Mouse (Mus musculus) layer of hippocampus, postnatal 14 days (tissue): ENCODE measurements around the gene Mthfs. TPM values are rescaled to one million over a fixed set of nuclear protein-coding genes. Genes with fewer than 3 reads are reported as not detected.
"Not testable (repeated sequence)": the region's sequence is repeated elsewhere in the genome, so short reads cannot be mapped to it uniquely, and the experiment has no call there.

Experiments used
- DNase-seq, 2 experiments: peaks; one replicate each; pipeline ENCODE4 v3.0.0; 2021 to 2022; ENCODE audit warnings: low spot score in 2 of 2, mixed read lengths in 1 of 2
- long read RNA-seq, 2 experiments: library from polyadenylated mRNA; stranded (forward); transcript quantifications; one replicate each; pipeline ENCODE4 v2.0.0; 2021
- total RNA-seq, 2 experiments: library from RNA; stranded (reverse); gene quantifications; 2 replicates each; pipeline ENCODE4 v1.2.3; 2021

The Mthfs gene
- total RNA-seq = 10 to 100 TPM; 32.6 to 36.8 TPM
- long read RNA-seq, experiment 1, partial matches to known transcripts = 2 of 8 reads
- long read RNA-seq, experiment 1, other reads (novel, unspliced or antisense) = 4 of 8 reads
- long read RNA-seq, experiment 2, partial matches to known transcripts = 0 of 21 reads
- long read RNA-seq, experiment 2, other reads (novel, unspliced or antisense) = 15 of 21 reads

DNA sequence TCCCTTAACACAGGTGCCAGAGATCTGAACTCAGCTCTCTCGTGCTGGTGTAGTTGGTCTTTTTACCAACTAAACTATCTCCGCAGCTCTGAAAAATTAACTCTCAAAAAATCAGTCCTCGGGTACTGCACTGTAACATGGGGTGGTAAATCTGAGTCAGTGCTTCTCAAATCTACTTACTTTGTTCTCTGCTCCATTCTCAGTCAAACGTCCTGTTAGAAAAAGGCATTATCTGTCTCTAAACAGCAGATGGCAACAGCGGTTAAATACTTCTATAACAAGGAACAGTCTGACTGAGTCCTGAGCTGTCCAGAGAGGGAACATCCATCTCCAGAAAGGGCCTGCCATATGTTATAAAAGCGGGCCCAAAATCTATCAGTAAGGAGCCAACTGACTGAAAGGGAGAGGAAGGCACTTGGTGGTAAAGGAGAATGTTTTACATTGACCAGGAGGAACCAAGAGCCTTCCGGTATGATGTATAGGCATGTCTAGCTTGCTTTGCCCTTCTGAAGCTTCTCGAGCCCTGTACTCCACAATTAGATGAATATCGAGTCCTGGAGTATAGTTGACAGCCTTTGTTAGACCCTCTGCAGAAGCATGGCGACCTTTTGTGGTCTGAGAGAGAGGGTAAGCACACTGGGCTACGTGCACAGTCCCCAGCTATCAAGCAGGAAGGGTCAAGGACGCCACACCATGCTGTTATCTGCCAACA lies at the start of gene Mthfs:
Gene Mthfs, plus strand, starts transcription at position 324 of the 712 bp plus-strand sequence.
- DNase-seq = peak; percentile 28 to 44

DNA sequence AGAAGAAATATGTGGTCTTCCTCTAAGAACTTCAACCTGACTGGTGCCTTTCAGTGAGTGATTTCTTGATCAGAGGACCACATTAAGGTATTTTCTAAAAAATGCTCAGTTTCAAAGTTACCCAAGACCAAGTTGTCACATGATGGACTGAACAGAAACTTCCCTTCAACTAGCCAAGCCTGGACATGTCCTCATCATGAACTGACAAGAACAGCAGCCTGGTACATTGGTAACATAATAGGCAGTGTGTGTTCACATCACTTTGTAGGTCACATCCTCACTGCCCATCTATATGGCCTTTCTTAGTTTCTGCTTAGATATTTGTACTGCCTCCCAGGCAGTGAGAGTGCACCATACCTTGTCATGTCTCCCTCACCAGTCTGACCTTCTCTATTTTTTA lies 37.9 kb upstream of the Mthfs start:
- DNase-seq = not testable (repeated sequence)

DNA sequence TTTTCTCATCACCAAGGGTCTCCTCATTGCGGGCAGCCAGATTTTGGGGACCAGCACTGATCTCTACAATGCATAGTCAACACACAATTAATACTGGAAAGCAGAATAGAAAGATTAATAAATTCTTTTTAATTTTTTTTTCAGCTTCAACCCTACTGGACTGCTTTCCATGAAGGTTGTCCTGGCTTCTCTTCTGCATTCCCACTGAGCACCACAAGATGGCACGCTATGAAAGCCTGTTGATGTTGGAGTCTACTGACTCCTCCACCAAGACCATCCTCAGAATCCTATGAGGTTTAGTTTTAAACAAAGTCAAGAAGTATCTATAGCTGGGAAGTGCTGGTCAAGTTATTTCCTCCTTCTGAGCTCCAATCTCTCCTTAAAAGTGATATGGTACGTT lies 31.6 kb upstream of the Mthfs start:
- peak; percentile 53 to 75 for DNase-seq

DNA sequence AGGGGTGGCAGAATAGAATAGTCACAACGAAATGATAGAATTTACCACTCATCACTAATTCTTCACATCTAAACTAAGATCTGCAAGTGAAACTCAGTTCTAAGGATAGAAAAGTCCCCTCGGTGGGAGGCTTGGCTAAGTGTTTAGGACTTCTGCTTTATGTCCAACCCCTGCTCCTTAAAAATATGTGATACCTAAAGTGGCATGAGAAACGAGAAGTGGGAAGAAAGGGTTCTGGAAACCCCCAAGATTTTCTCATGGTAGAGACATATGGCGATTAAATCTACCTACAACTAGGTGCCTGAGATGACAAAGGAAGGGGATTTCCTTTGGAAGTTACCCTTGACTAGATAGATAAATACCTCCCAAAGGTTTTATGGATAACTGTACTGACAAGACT lies 31.0 kb upstream of the Mthfs start:
- not testable (repeated sequence) for DNase-seq

DNA sequence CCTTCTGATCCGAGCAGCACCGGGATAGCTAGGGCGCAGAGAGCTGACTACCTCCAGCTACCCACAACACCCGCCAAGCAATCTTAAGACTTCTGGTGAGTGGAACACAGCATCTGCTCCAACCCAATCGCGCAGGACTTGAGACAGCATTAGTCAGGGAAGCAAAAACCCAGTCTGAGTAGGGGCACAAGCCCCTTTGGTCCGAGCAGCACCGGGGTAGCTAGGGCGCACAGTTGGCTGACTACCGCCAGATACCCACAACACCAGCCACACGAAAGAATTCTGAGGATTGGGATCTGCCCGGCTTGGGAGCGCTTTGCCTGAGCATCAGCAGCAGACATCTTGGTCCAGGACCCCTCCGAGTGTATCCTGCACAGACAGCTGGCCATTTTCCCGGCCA lies 23.5 kb upstream of the Mthfs start:
- not testable (repeated sequence) for DNase-seq

DNA sequence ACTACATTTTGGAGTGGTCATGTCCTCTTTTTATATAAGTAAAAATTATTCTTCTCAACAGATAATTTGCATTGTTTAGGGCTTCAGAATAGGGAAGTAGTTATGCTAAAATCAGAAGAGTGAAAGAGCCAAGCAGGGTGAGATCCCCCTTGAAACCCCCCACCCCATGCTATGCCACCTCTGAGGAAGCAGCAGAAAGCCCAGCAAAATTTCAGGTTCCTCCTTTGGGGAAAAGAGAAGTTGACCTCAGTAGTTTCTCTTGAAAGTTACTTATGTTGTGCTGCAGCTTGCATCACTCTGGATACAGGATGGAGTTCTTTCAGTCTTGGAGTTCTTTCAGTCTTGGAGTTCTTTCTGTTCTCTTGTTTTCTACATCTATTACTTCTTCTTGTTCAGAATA lies 15.0 kb upstream of the Mthfs start:
- not testable (repeated sequence) for DNase-seq

DNA sequence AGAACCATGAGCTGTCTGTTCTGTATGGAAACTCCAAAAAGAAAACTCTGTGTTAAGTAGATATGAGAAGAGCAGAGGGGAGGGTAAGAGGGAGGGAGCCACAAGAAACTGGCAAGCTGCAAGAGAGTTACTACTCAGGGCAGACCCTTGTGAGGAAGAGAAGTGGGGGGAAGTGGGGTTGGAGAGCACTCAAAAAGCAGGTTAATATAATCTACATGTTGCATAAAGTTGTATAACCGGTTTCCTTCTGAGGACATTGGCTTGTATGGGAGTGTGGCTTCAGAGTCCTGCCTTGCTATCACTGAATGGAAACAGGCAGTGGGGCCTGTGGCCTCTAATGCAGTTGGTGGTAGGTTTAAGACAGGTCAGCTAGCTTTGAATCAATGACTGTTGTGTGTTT lies 13.0 kb upstream of the Mthfs start:
- not testable (repeated sequence) for DNase-seq

DNA sequence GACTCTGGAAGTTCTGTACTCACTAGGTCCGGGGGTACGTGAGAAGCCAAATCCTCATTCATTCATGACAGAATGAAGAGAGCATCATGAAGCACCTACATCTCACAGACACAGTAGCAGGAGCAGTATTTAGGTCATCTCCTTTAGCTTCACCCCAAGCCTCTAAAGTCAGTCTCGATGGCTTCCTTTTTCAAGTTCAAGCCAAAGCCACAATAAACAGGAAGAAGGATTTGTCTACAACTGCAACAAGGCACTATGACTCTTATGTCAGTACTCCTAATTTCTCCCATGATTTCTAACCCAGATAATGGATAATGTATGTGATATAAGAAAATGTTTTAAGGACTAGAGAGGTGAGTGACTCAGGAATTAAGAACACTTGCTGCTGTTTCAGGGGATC lies 12.1 kb upstream of the Mthfs start:
- DNase-seq = not testable (repeated sequence)

DNA sequence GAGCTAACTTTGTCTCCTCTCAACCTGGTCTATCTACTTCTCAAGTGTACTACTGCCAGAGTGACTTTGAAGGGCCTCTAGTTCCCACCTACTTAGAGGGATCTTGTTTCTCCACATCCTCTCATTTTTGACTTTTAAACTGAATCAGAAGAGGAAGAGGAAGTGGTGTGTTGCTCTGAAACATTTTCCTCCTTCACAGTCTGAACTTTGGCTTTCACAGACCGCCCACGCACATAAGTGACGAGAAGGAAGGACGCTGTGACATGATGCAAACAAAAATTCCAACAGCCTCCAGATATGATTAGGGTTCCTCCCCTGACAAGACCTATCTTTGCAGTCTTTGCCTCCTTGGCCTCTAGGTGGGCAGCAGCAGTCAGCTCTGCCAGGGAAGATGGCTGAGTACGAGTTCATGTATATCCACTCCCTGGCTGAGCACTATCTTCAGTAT lies 11.5 kb upstream of the Mthfs start, which contains the start of the genes Bcl2a1b and Gm29094:
Gene Bcl2a1b, plus strand, starts transcription at position 241 of the 448 bp plus-strand sequence.
Gene Gm29094, plus strand, starts transcription at position 411 of the 448 bp plus-strand sequence.
- not testable (repeated sequence) for DNase-seq

DNA sequence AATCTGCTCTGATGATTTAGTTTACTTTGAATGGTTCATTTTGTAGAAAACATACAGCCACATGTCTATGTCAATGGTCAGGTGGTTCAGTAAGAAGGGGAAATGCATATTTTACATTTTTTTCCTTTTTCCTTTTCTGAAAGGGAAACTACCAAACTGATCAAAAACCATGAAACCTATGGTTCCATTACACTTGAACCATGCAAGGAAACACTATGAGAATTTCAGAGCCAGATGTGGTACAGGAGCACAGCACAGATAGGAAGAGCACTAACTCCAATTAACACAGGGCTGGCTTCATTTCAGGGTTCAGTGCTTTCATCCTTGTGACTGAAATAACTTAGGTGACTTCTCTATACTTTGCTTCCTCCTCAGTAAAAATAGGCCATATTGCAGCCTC lies 8.2 kb upstream of the Mthfs start:
- not testable (repeated sequence) for DNase-seq

DNA sequence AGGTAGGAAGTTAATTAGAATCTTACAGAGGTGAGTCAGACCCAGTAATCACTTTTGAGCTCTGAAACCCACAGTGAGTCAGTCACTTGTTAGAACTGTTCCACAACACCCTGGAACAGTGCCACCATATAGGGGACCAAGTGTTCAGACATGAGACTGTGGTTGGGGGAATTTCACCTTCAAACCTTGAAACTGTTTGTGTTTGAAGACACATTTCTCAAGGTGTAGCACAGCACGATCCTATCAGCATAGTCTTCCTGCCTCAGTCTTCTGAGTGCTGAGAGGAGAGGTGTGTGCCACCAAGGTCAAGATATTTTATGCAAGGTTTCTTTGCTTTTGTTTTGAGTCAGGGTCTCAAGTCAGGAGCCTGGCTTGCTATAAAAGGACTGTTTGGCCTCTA lies 1.5 kb upstream of the Mthfs start:
- not testable (repeated sequence) for DNase-seq

DNA sequence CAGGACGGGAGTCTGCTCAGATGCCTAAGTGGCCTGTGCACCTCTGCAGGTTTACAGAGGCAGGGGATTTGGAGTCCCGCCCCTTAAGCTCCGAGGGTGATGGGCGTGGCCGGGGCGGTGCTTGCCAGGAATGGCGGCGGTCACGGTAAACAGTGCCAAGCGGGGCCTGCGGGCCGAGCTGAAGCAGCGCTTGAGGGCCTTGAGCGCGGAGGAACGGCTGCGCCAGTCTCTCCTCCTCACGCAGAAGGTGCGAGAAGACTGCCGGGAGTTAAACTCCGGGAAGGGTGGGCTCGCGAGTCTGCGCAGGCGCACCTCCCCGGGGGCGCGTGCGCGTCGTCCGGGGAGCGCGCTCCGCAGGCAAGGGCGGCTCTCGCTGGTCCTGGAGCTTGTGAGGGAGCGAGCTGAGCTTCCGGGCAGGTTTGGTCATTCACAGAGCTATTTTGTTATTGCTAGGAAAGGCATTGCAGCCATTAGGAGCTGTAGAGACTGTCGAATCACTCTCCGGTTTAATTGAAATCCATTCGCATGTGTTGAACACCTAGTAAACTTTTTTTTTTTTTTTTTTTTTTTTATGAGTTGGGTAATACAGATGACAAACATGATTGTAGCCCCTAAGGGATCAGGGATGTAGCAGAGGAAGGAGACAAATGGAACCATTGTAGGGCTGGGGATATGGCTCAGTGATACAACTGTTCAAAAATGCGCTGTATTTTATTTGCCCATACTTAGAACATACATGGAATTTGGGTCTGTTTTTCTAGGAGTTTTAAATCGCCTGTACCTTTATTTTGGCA lies 786 bp downstream of the Mthfs start:
- DNase-seq = peak; percentile 95 to 97

DNA sequence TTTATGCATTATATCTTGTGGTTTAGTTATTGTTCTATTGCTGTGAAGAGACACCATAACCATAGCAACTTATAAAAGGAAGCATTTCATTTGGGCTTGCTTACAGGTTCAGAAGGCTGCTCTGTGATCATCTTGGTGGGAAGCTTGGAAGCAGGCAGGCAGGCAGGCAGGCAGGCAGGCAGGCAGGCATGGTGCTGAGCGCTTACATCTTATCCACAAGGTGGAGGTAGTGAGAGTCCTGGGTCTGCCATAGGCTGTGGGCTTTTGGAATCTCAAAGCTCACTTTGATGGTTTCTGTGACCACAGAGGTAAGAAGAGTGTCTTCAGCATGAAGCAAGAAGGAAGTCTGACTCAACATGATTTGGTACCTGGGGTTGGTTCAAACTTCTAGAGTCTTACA lies 2.0 kb downstream of the Mthfs start:
- not testable (repeated sequence) for DNase-seq

DNA sequence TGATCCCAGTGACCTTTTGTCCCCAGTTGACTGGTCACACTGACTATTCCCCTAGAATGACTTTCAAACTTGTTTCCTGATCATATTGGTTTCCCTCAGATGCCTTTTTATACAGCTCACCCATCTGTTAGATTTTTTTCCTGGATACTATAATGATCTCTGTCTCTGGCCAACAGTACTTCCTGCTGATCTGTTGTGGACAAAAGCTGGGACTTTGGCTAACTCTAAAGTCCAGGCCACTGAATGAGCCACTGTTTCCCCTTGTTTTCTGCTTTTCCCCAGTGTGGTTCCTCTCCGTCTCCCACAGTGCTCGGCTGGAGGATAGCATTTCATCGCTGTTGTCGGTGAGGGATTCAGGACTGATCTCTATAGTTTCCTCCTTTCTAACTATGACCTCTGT lies 7.7 kb downstream of the Mthfs start:
- not testable (repeated sequence) for DNase-seq

DNA sequence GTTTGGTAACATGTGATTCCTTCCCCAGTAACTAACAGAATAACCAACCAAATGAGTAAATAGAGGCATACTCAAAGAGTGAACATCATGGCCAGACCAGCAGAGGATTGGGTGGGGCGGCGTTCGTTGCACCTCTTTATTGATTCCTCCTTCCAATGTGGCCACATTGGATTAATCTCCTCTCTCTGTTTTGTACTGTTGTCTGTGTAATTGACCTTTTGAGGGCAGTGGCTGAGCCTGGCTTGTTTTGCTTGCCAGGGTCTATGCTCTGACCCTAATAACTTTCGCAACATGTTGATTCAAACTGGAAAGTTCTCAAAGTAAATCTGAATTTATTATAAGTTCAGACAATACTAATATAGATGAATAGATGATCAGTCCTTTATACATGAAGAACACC lies 9.2 kb downstream of the Mthfs start:
- not testable (repeated sequence) for DNase-seq

DNA sequence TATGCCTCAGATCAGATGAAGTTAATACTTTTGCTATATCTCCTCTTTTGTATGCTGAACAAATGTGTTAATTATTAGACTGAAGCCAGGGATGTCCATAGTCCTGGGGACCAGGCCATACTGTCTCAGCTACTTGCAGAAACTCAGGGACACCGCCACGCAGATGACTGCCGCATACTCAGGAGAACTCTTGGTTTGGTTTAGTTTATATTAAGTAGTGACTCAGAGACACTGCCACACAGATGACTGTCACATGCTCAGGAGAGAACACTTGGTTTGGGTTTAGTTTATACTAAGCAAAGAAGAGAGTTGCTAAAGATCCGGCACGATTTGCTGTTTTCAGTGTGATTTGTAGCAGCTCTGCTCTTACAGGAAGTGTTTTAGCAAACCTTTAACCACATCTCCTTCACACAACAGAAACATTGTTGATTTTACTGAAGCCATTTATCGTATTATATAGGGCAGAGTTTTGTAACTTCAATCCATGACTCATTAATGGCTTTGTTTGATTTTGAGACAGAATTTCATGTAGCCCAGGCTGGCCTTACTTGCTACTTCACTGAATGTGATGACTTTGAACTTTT lies 10.3 kb downstream of the Mthfs start:
- DNase-seq = not testable (repeated sequence)

DNA sequence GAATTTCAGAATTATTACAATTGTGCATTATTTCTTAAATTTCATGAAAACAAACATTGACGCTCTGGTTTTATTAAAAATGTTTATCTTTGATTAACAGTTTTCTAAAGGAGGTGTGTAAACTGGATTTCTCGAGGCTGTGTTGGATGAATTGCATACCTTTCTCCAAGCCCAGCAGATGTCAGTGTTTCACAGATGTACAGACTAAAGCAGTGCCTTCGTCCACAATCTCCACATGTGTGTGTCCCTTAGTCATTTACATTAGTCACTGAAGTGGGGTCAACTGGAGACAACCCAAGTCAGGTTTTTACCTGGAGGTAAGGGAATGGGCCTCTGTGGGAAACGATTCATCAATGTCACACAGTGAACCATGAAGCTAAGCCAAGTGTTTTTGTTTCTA lies 15.6 kb downstream of the Mthfs start:
- DNase-seq = peak in 1 of 2 experiments; percentile 44

DNA sequence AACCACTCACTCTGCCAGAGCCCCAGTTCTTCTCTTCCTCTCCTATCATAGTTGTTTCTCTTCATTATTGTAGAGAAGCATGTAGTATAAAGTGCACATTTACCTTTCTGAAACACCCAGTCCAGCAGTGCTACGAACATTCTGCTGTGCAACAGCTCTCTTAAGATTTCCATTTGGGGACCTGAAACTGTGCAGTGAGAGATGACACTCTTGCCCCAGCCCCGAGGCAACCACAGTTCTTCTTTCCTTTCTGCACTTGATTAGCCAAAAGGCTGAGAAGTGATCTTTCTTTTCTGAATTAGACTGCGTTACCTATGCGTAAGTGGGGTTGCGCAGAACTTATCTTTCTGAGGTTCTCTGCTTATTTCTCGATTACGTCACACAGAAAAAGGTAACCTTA lies 17.6 kb downstream of the Mthfs start:
- no peak for DNase-seq

DNA sequence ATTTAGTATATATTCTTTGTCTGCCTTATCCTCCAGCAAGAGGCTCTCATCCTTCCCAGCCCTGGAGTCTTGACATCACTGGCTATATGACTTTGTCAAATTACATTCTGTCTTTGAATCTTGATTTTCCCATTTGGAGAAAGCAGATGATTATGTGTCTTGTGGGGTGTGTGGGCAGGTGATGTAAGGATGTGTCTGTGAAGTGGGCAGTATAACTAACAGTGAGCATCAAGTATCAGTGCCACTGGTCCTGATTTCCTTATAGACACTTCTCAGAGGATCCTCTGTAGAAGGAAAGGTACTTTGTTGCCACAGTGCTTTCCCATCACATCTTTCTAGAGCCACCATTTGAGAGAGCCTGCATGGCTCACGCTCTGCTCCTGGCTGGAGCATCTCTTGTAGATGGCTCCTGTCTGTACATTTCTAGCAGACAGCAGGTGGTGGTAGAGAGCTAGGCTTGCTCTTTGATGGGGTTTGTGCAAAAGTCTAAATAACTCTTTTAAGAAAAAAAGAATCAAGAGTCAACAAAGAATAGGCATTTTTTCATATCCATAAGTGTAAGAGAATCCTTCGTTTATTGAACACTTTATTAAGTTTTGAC lies 20.5 kb downstream of the Mthfs start:
- peak; percentile 66 to 72 for DNase-seq

DNA sequence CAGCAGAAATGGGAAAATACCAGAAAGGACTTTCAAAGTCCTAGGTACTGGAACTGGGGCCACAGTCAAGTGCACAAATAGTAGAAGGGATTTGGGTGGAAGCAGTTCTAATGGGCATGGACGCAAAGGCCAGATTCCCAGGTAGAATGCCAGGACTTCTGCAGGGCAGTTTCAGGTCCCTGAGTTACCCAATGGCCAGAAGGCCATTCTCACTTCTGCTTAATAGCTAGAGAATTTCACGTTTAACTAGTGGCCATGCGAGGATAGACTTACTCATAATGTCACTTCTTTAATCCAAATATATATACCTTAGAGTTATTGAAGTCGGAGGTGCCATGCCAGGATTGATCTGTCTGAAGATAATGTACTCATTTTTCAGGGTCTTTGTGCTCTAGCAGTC lies 26.7 kb downstream of the Mthfs start:
- not testable (repeated sequence) for DNase-seq

DNA sequence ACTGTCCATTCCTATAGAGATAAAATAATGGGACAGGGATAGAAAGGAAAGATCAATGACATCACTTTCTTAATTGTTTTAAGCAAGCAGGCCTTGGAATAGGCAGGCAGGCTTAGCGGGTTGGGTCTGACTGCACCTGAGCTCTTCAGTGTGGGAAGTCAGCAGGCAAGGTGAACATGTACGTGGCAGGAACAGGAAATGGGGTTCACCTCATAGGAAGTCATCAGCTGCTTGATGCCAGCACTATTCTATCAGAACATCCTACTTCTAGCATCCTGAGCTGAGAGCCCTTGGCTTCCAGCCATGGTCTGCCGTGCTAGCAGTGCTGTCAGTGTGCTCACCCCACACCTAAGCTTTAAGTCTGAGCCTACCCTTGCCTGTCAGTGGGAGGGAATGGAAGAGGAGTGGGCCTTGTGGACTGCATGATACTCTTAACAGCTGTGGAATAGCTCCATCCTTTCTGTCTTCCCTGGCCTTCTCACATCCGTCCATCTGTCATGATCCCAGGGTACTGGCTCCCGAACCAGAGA lies 28.6 kb downstream of the Mthfs start:
- not testable (repeated sequence) for DNase-seq
